Comparison of ENCODE assay signal across 17 mouse cellular contexts in the genomic region with DNA sequence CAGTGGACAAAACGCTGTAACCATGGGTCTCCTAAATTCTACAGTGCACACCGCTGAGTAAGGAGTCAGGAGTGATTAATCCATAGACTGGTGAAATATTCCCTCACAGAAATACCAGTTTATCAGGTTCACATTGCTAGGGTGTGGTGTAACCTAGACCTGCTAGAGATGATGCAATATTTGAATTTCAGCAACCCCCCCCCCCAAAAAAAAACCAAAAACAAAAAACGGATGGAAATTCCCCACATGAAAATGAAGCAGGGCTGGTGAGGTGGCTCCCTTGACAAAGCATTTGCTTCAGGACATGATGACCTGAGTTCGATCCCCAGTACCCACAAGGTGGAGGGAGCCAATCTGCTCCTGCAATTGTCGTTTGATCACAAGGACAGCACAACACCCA.
DNase-seq lines count a peak whose midpoint lies in the region; ATAC-seq and TF ChIP-seq lines count a peak whose summit lies in the region.
"Had no signal": no experiment of that assay in that cellular context is flagged by ENCODE, and none has a peak within 500 bp of the region (broad histone marks: within the 10 kb centered on the region; RNA-seq: fewer than 3 reads in every experiment).

No protein-coding gene starts in this region.

- H3K4me3 ChIP-seq in liver, embryonic 13.5 days (replicated peaks): no peak overlapping the region
- H3K4me3 ChIP-seq in MEL (ENCODE audit: control insufficient read depth in 1 of 2, insufficient read depth in 1 of 2, low read depth in 2 of 2, low read length in 2 of 2): peak overlapping the region in 1 of 2 experiments; percentile 78; a peak in 2 of 4 replicates
- H3K4me3 ChIP-seq in stomach, postnatal 0 days (ENCODE audit: low read depth, low read length): no peak overlapping the region
- H3K4me3 ChIP-seq: heart, adult 2 months had no signal

- H3K79me2 ChIP-seq in MEL (ENCODE audit: control insufficient read depth, insufficient read depth, low read length, poor library complexity): no peaks in the 10 kb centered on the region

- H3K27ac ChIP-seq in liver, embryonic 13.5 days: peak overlapping the region; percentile 84
- H3K27ac ChIP-seq in MEL (ENCODE audit: control insufficient read depth, low read depth, low read length): 0 out of 2 replicates have a peak overlapping the region, but pooled peaks have one; percentile 5
- H3K27ac ChIP-seq in stomach, postnatal 0 days (replicated peaks): no peak overlapping the region; the same call in 1 of the 2 replicates
- H3K27ac ChIP-seq: embryonic facial prominence, embryonic 12.5 days; forebrain, embryonic 12.5 days; heart, adult 2 months; heart, embryonic 15.5 days; hindbrain, embryonic 10.5 days; hindbrain, embryonic 14.5 days had no signal

- no peak for ATAC-seq in liver, embryonic 13.5 days (ENCODE audit: low read depth)
- ATAC-seq in stomach, postnatal 0 days (ENCODE audit: low FRiP score, low TSS enrichment): peak; percentile 58; the same call in 1 of the 2 replicates

- no peak for TF ChIP-seq RAD21 in MEL (IDR thresholded peaks at IDR 0.05; ENCODE audit: low read depth, low read length)

- no peaks in the 10 kb centered on the region for H3K36me3 ChIP-seq in liver, embryonic 13.5 days
- peaks cover 0 to 20% of the 10 kb centered on the region in 2 experiments; a peak in 2 of 4 replicates for H3K36me3 ChIP-seq in MEL (ENCODE audit: control insufficient read depth in 1 of 2, insufficient read depth in 2 of 2, low read length in 2 of 2)
- H3K36me3 ChIP-seq in stomach, postnatal 0 days (ENCODE audit: control insufficient read depth, insufficient read depth, low read length): no peaks in the 10 kb centered on the region
- H3K36me3 ChIP-seq: embryonic facial prominence, embryonic 12.5 days; forebrain, embryonic 12.5 days; G1E; heart, embryonic 15.5 days; hindbrain, embryonic 10.5 days had no signal

- H3K9me3 ChIP-seq in liver, embryonic 13.5 days (replicated peaks): no peaks in the 10 kb centered on the region
- no peaks in the 10 kb centered on the region for H3K9me3 ChIP-seq in MEL (replicated peaks; ENCODE audit: insufficient read depth, low read length)
- H3K9me3 ChIP-seq in stomach, postnatal 0 days (ENCODE audit: control insufficient read depth, low read length): no peaks in the 10 kb centered on the region
- H3K9me3 ChIP-seq: embryonic facial prominence, embryonic 12.5 days; forebrain, embryonic 12.5 days; G1E; heart, embryonic 15.5 days; hindbrain, embryonic 10.5 days had no signal

- no peak for TF ChIP-seq EP300 in MEL (IDR thresholded peaks at IDR 0.05; ENCODE audit: low read depth in 1 of 2, low read length in 2 of 2)
- no peak for TF ChIP-seq EP300 in stomach, postnatal 0 days (optimal IDR thresholded peaks at IDR 0.05)

- H3K4me2 ChIP-seq in liver, embryonic 13.5 days: peak overlapping the region; percentile 58; the same call in 1 of the 2 replicates
- H3K4me2 ChIP-seq in stomach, postnatal 0 days (replicated peaks; ENCODE audit: low read depth): no peak overlapping the region

- 54% methylated on average over 5 of the region's 5 CpGs for WGBS in liver, embryonic 13.5 days (ENCODE audit: insufficient replicate concordance)
- WGBS in stomach, postnatal 0 days: 58% methylated on average over 5 of the region's 5 CpGs

- peak overlapping the region; percentile 56; the same call in 1 of the 2 replicates for H3K9ac ChIP-seq in liver, embryonic 13.5 days
- H3K9ac ChIP-seq in MEL (ENCODE audit: control insufficient read depth, low read depth, low read length, poor library complexity, severe bottlenecking): peak overlapping the region; percentile 60
- H3K9ac ChIP-seq in stomach, postnatal 0 days (ENCODE audit: low read length): no peak overlapping the region
- H3K9ac ChIP-seq: embryonic facial prominence, embryonic 12.5 days; forebrain, embryonic 12.5 days; heart, embryonic 15.5 days had no signal

- peaks cover 49% of the 10 kb centered on the region for H3K4me1 ChIP-seq in liver, embryonic 13.5 days (replicated peaks)
- H3K4me1 ChIP-seq in MEL (ENCODE audit: control insufficient read depth in 1 of 2, insufficient read depth in 2 of 2, low read length in 2 of 2): peaks cover 2 to 15% of the 10 kb centered on the region in 2 experiments; a peak in 2 of 4 replicates
- H3K4me1 ChIP-seq in stomach, postnatal 0 days (replicated peaks; ENCODE audit: control insufficient read depth, insufficient read depth): no peaks in the 10 kb centered on the region
- H3K4me1 ChIP-seq: embryonic facial prominence, embryonic 12.5 days; forebrain, embryonic 12.5 days; hindbrain, embryonic 10.5 days had no signal

- DNase-seq in liver, embryonic 13.5 days: no peak
- DNase-seq in liver (no peak), 416B (ENCODE audit: low read depth) (peak; percentile 4), MEL (ENCODE audit: low read depth, low spot score) (no peak)
- DNase-seq in stomach, postnatal 0 days (ENCODE audit: low spot score): no peak
- no peak for DNase-seq in spleen, postnatal 14 days (ENCODE audit: low spot score in 2 of 2)
- DNase-seq: adrenal gland, postnatal 10 days; cerebellum, adult 8-10 months; cerebellum, postnatal 14 days; gastrocnemius, postnatal 14 days; heart, adult 2 months had no signal

- H3K27me3 ChIP-seq in liver, embryonic 13.5 days: no peaks in the 10 kb centered on the region
- H3K27me3 ChIP-seq in MEL (ENCODE audit: control insufficient read depth in 1 of 2, insufficient read depth in 2 of 2, low read length in 2 of 2): no peaks in the 10 kb centered on the region
- no peaks in the 10 kb centered on the region for H3K27me3 ChIP-seq in stomach, postnatal 0 days (ENCODE audit: control insufficient read depth, insufficient read depth, low read length)
- H3K27me3 ChIP-seq: embryonic facial prominence, embryonic 12.5 days; forebrain, embryonic 12.5 days; heart, embryonic 15.5 days had no signal

- no peak for TF ChIP-seq POLR2A in MEL (IDR thresholded peaks at IDR 0.05; ENCODE audit: control insufficient read depth in 1 of 2, insufficient read depth in 1 of 2, low read depth in 1 of 2, low read length in 2 of 2, poor library complexity in 1 of 2)

- TF ChIP-seq CTCF in MEL (IDR thresholded peaks at IDR 0.05 in 2 of 3, conservative IDR thresholded peaks at IDR 0.05 in 1 of 3; ENCODE audit: control insufficient read depth in 1 of 3, insufficient read depth in 1 of 3, low read depth in 2 of 3, low read length in 3 of 3, poor library complexity in 1 of 3, severe bottlenecking in 1 of 3): no peak
- no peak for TF ChIP-seq CTCF in stomach, postnatal 0 days (IDR thresholded peaks at IDR 0.05; ENCODE audit: low read depth)

TF ChIP-seq in MEL, 35 proteins besides CTCF, POLR2A, EP300 and RAD21:
- TF ChIP-seq TCF12 (IDR thresholded peaks at IDR 0.05; ENCODE audit: low read depth, low read length) (no peak), HCFC1 (IDR thresholded peaks at IDR 0.05; ENCODE audit: low read depth, low read length) (no peak), JUND (IDR thresholded peaks at IDR 0.05; ENCODE audit: low read depth, low read length) (no peak), MEF2A (IDR thresholded peaks at IDR 0.05; ENCODE audit: extremely low read depth, insufficient replicate concordance, low read depth, low read length, poor library complexity, severe bottlenecking) (no peak), ZMIZ1 (IDR thresholded peaks at IDR 0.05; ENCODE audit: low read depth, low read length) (no peak), MXI1 (IDR thresholded peaks at IDR 0.05; ENCODE audit: low read depth, low read length) (no peak), ZC3H11A (IDR thresholded peaks at IDR 0.05; ENCODE audit: low read depth, low read length) (no peak), USF1 (IDR thresholded peaks at IDR 0.05; ENCODE audit: low read depth, low read length) (no peak)
